ENCODE assay signal across 13 mouse cellular contexts in the genomic region with DNA sequence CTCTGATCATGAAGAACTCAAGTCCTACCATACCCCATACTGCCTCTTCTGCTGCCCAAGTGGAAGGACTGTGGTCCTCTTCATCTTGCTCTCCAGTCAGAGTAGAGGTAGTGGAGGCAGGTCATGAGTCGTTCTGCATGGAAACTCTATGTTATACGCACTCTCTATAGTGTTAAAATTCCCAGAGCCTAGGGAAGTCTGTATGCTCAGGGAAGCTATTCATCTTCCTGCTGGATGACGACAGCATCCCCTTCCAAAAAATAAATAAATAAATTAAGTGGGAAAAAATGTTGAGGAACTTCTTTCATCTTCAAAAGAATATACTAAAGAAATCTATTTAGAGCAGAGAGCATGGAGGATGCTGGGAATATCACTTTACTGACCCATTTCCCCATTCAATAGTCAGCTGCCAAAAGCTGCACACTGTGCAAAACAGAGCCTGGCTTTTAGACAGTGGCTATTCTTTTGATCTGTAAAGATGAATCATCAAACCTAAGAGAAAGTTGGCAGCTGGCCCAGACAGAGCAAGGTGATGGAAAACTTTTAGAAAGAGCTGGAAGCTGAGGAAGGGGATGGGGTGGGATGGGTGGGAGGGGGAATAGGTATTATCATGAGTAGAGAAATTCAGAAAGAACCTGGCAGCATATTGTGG.
A peak's percentile ranks its signal among the peaks of the same experiment; 100 is the strongest.
DNase-seq lines count a peak whose midpoint lies in the region; TF ChIP-seq lines count a peak whose summit lies in the region.
"Had no signal": no experiment of that assay in that cellular context is flagged by ENCODE, and none has a peak within 500 bp of the region (broad histone marks: within the 10 kb centered on the region; RNA-seq: fewer than 3 reads in every experiment).

No protein-coding gene starts in this region.

- 75% methylated on average over 3 of the region's 3 CpGs for WGBS in thymus, adult 2 months

- no peaks in the 10 kb centered on the region for H3K4me1 ChIP-seq in thymus, adult 2 months (replicated peaks; ENCODE audit: control insufficient read depth, insufficient read depth, low read length)
- H3K4me1 ChIP-seq: heart, embryonic 13.5 days had no signal

- TF ChIP-seq POLR2A in thymus, adult 2 months (IDR thresholded peaks at IDR 0.05; ENCODE audit: control insufficient read depth, extremely low read depth, insufficient read depth, low read length, poor library complexity) = no peak

- H3K27me3 ChIP-seq in thymus, adult 2 months (ENCODE audit: control insufficient read depth, insufficient read depth, low read length) = no peaks in the 10 kb centered on the region
- H3K27me3 ChIP-seq: forebrain, embryonic 13.5 days; heart, embryonic 13.5 days; hindbrain, embryonic 15.5 days had no signal

- DNase-seq in kidney, postnatal 10 days = peak; percentile 63
- DNase-seq in kidney, adult 11 months = no peak
- DNase-seq in retina, postnatal 1 day = peak; percentile 9
- DNase-seq in retina, embryonic 14.5 days (ENCODE audit: low spot score) = no peak
- DNase-seq in adrenal gland, postnatal 25 days = peak; percentile 61
- peak; percentile 34 for DNase-seq in right cerebral cortex, postnatal 14 days
- no peak for DNase-seq in thymus, adult 2 months
- DNase-seq: cerebellum, adult 11-12 months; spleen, adult 18-20 months; thymus, postnatal 4 days had no signal

- H3K27ac ChIP-seq in thymus, adult 2 months (ENCODE audit: control insufficient read depth, insufficient read depth, low read length) = no peak overlapping the region
- H3K27ac ChIP-seq: forebrain, embryonic 13.5 days; heart, embryonic 13.5 days; hindbrain, embryonic 15.5 days had no signal

- H3K4me3 ChIP-seq in thymus, adult 2 months (ENCODE audit: control insufficient read depth, insufficient read depth, low read length) = no peak overlapping the region
- H3K4me3 ChIP-seq: forebrain, embryonic 13.5 days; heart, embryonic 13.5 days; hindbrain, embryonic 15.5 days had no signal

- no peak for TF ChIP-seq CTCF in thymus, adult 2 months (IDR thresholded peaks at IDR 0.05; ENCODE audit: borderline replicate concordance, control insufficient read depth, extremely low read depth, insufficient read depth, low read length, poor library complexity)

- no peaks in the 10 kb centered on the region for H3K36me3 ChIP-seq in thymus, adult 2 months (ENCODE audit: control insufficient read depth, insufficient read depth, low read length)

Comparison
In these comparisons a context has a peak if more than half of its experiments do, and no peak if none do; other contexts are left out.
1. DNase-seq: peak in kidney, postnatal 10 days (single experiment), retina, postnatal 1 day (single experiment), adrenal gland, postnatal 25 days (single experiment) and right cerebral cortex, postnatal 14 days (single experiment); none in kidney, adult 11 months (single experiment), retina, embryonic 14.5 days (single experiment) and thymus, adult 2 months (single experiment).